Mouse (Mus musculus) olfactory bulb, adult 2 months (tissue): ENCODE measurements around the gene Stab1.

Source experiments
- CTCF ChIP-seq: fragments of 200-500 bp; IDR thresholded peaks from 2 replicates; pipeline ENCODE4 v1.5.1; 2012; ENCODE audit warnings: low read depth, mild to moderate bottlenecking, low read length, moderate library complexity; ENCODE audit not compliant: insufficient read depth
- POLR2A ChIP-seq: fragments of 200-500 bp; IDR thresholded peaks from 2 replicates; pipeline ENCODE4 v1.6.1; 2012; ENCODE audit warnings: mild to moderate bottlenecking, low read depth, low read length, moderate library complexity; ENCODE audit not compliant: insufficient read depth

GRCm38 (mm10) chr14:31177715-31178114, 9.3 kb upstream of the Stab1 start:
- TF ChIP-seq POLR2A = no peak
- TF ChIP-seq CTCF = no peak
